Mouse (Mus musculus) G1E (cell line): ENCODE results near the gene Sag.

Experiments used
- CTCF ChIP-seq: IDR thresholded peaks from 2 replicates; pipeline ENCODE4 v1.5.1; 2012; ENCODE audit warnings: low read depth, low read length, inconsistent platforms, mixed read lengths
- GATA1 ChIP-seq: IDR thresholded peaks from 2 replicates; pipeline ENCODE4 v1.6.1; 2012; ENCODE audit warnings: borderline replicate concordance, low read length, inconsistent platforms, mixed read lengths
- GATA2 ChIP-seq: IDR thresholded peaks from 2 replicates; pipeline ENCODE4 v1.6.1; 2012; ENCODE audit warnings: low read depth, low read length, inconsistent platforms, borderline replicate concordance
- POLR2AphosphoS5 ChIP-seq: IDR thresholded peaks from 2 replicates; pipeline ENCODE4 v1.6.1; 2012; ENCODE audit warnings: low read depth, low read length, inconsistent platforms; ENCODE audit not compliant: insufficient replicate concordance
- TAL1 ChIP-seq: conservative IDR thresholded peaks from 2 replicates; pipeline ENCODE4 v1.6.1; 2012; ENCODE audit warnings: low read depth, low read length, inconsistent platforms, mixed read lengths

GRCm38 (mm10) chr1:87798306-87798705 lies 5.2 kb upstream of the Sag start:
- no peak for TF ChIP-seq CTCF
- TF ChIP-seq TAL1, result no peak
- TF ChIP-seq GATA1, result no peak
- TF ChIP-seq GATA2, result no peak
- no peak for TF ChIP-seq POLR2AphosphoS5
